Mouse (Mus musculus) monocyte, adult 59 days (primary cell): ENCODE data around the gene Rrnad1. TPM values are rescaled to one million over a fixed set of nuclear protein-coding genes. Genes with fewer than 3 reads are reported as not detected.

Experiments
- total RNA-seq, 2 experiments: library from RNA; stranded (reverse); gene quantifications; one replicate each; pipeline ENCODE4 v1.2.4; 2023

The Rrnad1 gene
- 10 to 100 TPM; 16.2 to 17.6 TPM for total RNA-seq

DNA sequence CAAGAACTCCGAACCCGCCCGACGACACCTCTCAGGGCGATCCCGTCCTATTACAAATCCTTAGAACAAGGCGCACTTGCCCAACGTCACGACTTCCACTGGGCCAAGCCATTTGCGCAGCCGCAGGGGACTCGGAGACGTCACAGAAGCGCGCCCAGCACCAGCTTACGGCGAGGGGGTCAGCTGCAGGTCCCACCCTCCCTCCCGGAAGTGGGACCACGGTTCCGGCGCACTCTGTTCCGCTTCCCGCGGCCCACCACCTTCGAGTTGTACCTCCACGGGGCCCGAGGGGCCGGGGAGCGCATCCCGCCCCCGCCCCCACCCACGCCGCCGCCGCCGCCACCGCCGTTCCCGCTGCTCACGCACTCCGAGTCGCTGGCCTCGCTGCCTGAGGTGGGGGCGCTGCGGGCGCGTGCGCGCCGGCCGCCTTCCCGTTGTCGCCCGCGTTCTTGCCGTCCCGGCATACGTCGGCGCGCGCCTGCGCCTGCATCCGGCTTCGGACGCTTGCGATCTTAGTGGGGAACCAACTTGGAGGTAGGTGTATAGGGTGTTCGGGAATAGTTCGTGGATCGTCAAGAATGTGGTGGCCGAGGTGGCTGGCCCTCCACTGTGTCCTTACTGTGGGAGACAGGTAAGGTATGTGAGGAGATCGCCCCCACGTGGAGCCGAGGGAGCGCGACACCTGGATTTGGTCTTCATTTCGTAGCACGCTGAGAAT is at the start of gene Rrnad1, which contains the start of gene Isg20l2:
TSS of gene Rrnad1 (minus strand) at position 640 of the 718 bp plus-strand sequence.
TSS of gene Isg20l2 (plus strand) at position 237 of the 718 bp plus-strand sequence.

DNA sequence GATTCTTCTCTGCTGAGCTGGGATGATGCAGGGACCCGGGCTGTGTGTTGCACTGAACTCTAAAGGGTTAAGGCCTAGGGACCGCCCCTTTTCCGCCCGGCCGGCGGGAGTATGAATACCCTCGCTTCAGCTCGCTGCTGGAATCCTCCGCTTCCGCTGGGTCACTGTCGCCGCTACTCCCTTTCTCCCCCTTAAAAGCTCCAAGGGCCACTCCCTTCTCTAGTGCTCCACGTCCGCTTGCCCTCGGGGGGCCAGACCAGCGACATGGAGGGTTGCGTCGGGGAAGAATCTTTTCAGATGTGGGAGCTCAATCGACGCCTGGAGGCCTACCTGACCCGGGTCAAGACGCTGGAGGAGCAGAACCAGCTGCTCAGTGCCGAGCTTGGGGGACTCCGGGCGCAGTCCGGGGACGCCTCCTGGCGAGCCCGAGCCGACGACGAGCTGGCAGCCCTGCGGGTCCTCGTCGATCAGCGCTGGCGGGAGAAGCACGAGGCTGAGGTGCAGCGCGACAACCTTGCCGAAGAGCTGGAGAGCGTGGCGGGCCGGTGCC is 40.5 kb upstream of the Rrnad1 start, which contains the start of gene Nes:
TSS of gene Nes (plus strand) at position 140 of the 550 bp plus-strand sequence.

DNA sequence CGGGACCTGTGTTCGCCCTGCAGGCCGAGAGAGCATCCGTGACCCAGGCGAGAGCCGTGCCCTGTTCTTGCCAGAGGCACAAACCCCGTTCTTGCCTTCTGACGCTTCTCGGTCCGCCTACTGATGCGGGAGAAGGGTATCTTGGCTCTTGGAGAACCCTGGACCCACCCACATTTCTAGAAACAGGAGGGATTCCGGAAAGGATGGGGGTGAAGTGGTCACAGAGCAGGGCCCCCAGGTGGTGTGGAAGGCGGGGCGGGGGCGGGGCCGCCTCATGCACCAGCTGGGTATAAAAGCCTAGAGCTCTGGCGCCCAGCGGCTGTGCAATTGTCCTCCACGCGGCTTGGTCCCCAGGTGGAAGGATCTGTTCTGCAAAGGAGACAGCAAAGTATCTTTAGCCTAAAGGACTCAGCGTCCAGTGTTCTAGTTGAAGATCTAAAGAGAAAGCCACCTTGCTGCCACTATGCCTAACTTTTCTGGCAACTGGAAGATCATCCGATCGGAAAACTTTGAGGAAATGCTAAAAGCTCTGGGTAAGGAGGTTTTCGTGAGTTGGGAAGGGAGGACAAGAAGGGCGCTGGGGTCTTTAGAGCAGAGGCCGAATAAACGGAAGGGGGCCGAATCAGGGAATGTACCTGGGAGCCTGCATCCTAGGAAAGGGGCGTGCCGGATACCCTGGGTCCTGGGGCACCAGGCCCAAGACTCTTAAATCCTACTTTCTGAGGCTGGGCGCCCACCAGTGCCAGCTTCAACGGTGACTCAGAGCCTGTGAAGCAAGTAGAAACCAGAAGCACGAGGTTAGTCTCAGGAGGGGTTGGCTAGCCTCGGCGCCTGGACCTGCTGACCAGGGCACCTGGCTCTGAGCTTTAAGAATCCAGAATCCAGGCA is 18.1 kb upstream of the Rrnad1 start, which contains the start of gene Crabp2:
TSS of gene Crabp2 (plus strand) at position 289 of the 888 bp plus-strand sequence.

DNA sequence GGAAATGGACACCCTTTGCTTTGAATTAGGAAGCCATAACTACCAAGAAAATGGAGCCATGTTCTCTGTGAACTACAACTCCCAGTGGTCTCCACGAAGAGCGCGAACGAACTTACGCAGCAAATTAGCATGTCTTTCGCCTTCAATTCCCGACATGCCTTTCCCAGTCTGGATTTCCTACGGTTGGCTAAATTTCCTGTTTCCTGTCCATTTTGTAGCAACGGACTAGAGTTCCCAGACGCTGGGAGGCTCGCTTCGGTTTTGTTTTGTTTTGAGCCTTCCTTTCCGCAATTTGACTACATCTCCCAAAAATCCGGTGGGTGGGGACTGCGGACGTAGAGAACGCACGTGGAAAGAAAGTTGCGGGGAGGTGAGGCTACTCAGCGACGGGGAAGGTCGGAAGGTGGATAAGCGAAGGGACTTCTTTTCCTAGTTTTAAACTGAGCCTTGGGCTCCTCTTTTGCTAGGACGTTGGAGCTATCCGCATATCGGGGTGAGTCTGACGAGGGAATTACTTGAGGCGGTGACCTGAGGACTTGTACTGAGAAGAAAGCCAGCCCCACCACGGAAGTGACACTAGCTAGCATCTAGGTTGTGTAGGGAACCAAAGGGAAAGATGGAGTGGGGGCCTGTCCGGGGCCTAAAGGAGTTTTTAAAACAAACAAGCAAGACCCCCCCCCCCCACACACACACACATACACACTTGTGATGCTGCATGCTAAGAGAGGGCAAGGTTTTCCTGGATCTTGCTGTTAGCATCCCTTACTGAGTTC is 11.0 kb downstream of the Rrnad1 start, which contains the start of gene Mrpl24:
TSS of gene Mrpl24 (plus strand) at position 171 of the 773 bp plus-strand sequence.

DNA sequence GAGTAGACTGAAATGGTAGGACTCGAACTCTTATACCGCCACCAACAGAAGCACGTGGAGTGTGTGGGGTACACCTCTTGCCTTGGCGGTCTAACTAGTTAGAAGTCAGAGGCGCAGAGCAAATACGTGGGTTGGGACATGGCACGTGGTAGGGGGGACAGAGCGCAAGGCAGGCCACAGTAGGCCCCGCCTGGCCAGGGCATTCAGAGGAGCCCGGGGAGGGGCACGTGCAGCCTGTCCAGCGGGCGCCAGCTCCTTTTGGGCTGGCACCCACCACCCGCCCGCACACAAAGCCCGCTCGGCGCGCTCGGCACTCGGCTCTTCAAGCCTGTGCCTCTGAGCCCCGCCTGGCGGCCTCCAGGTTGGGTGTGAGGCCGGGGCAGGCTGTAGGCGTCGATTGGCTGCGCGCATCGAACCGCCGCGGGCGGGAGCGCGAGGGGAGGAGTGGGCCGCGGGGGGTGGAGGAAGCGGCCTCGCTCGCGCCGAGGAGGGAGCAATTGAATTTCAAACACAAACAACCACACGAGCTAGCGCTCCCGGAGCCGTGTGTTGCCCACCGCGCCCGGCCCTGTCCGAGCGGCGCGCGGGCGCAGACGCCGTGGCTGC is 24.5 kb downstream of the Rrnad1 start, which contains the start of gene Hdgf:
TSS of gene Hdgf (plus strand) at position 442 of the 606 bp plus-strand sequence.

DNA sequence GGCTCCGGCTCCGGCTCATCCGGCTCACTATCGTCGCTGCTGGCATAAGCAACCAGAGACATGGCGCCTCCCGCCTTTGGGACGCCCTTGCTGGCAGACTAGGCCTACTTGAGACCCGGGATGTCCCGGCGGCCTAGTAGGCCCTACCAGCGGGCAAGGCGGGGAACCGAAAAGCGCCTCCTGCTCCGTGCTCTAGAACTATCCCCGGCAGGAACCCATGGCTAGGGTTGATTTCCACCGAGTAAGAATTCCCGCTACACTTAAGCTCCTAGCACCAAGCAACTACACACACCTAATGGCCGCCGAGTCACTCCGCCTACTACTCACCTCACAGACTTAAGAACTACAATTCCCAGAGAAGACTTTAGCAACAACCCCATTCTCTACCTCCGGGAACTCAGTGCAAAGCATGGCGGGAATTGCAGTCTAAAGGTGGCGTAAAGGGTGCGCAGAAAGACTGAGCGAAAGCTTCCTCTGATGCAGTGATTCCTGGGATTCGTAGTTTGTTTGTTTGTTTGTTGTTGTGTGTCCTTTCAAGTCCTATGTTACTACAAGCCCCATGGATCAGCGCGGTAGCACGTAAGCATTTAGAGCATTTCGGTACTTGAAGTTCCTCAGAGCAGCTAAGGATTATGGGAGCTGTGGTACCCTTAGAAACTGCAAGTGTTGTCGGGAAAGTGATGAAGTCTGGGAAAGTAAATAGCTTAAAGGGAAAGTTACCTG is 45.1 kb downstream of the Rrnad1 start, which contains the start of gene Prcc:
TSS of gene Prcc (minus strand) at position 328 of the 723 bp plus-strand sequence.

Other genes with a start within 250 kb of the Rrnad1 start
- gene Lrrc71, start 182.1 kb downstream of the Rrnad1 start, total RNA-seq = not detected
- not detected for gene Ntrk1, start 135.6 kb downstream of the Rrnad1 start, total RNA-seq
- not detected for gene Insrr, start 133.8 kb downstream of the Rrnad1 start, total RNA-seq
- gene Pear1, start 106.4 kb downstream of the Rrnad1 start, total RNA-seq = 1 to 10 TPM in 1 of 2 experiments, under 1 TPM in 1; 0.81 to 1.4 TPM
- gene Sh2d2a, start 84.0 kb downstream of the Rrnad1 start, total RNA-seq = 1 to 10 TPM in 1 of 2 experiments, under 1 TPM in 1; 0.79 to 1.8 TPM
- gene Prcc, start 45.1 kb downstream of the Rrnad1 start, total RNA-seq = 10 to 100 TPM; 36.3 to 37.0 TPM
- gene Hdgf, start 24.4 kb downstream of the Rrnad1 start, total RNA-seq = 10 to 100 TPM; 88.9 to 90.8 TPM
- 10 to 100 TPM; 91.3 to 92.4 TPM for gene Mrpl24, start 11.2 kb downstream of the Rrnad1 start, total RNA-seq
- 10 to 100 TPM; 37.4 to 39.6 TPM for gene Isg20l2, start 403 bp downstream of the Rrnad1 start, total RNA-seq
- gene Crabp2, start 17.9 kb upstream of the Rrnad1 start, total RNA-seq = 1 to 10 TPM in 1 of 2 experiments, under 1 TPM in 1; 0.88 to 2.1 TPM
- gene Nes, start 40.4 kb upstream of the Rrnad1 start, total RNA-seq = under 1 TPM; 0.16 to 0.18 TPM
- gene Bcan, start 69.5 kb upstream of the Rrnad1 start, total RNA-seq = not detected
- not detected for gene Hapln2, start 96.9 kb upstream of the Rrnad1 start, total RNA-seq
- gene Gpatch4, start 112.4 kb upstream of the Rrnad1 start, total RNA-seq = 1 to 10 TPM; 4.7 to 4.8 TPM
- gene Naxe, start 127.8 kb upstream of the Rrnad1 start, total RNA-seq = 10 to 100 TPM; 30.1 to 38.1 TPM
- not detected for gene Ttc24, start 147.6 kb upstream of the Rrnad1 start, total RNA-seq
- gene Iqgap3, start 151.3 kb upstream of the Rrnad1 start, total RNA-seq = under 1 TPM; 0.68 to 0.91 TPM
- 100 to 1,000 TPM; 186 to 217 TPM for gene Mef2d, start 211.7 kb upstream of the Rrnad1 start, total RNA-seq